Mouse (Mus musculus) megakaryocyte progenitor cell, adult 5-6 weeks (primary cell): ENCODE measurements around the gene Meis2. TPM values are rescaled to one million over a fixed set of nuclear protein-coding genes. Genes with fewer than 3 reads are reported as not detected.

Experiments
- ATAC-seq: replicated peaks from 2 replicates; pipeline ENCODE4 v1.8.0; 2016; ENCODE audit warnings: mild to moderate bottlenecking, moderate TSS enrichment, inconsistent platforms; ENCODE audit not compliant: poor library complexity
- total RNA-seq, 2 experiments: library from RNA; stranded (forward) in 1 of 2; stranded (reverse) in 1 of 2; fragments of 157-497, 149-512 nt in 1 of 2; fragments of 200-1000 nt in 1 of 2; gene quantifications; 2 replicates each; pipeline versions ENCODE4 v1.2.3 to v1.2.4; 2015 to 2017

Gene Meis2
- total RNA-seq, 2 experiments from 2014 or later = not detected

DNA sequence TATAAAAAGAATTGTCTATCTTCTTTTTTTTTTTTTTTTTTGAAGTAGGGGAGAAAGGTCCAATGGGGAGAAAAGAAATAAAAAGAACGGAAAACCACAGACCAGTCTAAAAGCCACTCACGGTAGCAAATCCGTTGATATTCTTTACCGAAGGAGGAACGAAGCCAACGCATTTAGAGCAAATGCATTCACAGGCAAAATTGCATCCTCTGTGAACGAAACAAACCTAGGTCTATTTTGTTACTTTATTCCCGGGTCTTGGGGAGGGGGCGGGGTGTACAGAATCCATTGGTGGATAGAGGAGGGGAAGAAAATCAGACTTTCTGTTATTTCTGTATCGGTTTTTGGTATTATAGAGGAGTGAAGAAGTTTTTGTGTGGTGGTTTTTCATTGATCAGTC, 206.7 kb downstream of the Meis2 start:
- ATAC-seq = no peak

DNA sequence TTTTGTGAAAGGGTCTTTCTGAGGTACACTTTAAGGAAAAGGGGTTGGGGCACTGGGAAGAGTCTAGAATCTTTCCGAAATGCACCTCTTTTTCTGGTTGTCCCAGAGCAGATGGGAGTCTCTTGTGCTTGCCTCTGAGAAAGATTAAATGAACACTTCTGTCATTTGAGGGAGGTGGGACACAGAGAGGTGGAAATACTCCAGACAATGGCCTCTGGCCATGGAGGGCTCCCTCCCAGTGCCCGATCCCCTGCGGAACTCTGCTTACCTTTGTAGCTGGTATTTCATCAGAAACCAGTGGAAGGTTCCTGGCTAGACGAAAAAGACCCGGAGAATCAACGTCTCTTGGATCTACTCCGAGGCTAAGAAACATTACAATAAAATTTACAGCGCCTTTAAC, 207.4 kb downstream of the Meis2 start:
- no peak for ATAC-seq

DNA sequence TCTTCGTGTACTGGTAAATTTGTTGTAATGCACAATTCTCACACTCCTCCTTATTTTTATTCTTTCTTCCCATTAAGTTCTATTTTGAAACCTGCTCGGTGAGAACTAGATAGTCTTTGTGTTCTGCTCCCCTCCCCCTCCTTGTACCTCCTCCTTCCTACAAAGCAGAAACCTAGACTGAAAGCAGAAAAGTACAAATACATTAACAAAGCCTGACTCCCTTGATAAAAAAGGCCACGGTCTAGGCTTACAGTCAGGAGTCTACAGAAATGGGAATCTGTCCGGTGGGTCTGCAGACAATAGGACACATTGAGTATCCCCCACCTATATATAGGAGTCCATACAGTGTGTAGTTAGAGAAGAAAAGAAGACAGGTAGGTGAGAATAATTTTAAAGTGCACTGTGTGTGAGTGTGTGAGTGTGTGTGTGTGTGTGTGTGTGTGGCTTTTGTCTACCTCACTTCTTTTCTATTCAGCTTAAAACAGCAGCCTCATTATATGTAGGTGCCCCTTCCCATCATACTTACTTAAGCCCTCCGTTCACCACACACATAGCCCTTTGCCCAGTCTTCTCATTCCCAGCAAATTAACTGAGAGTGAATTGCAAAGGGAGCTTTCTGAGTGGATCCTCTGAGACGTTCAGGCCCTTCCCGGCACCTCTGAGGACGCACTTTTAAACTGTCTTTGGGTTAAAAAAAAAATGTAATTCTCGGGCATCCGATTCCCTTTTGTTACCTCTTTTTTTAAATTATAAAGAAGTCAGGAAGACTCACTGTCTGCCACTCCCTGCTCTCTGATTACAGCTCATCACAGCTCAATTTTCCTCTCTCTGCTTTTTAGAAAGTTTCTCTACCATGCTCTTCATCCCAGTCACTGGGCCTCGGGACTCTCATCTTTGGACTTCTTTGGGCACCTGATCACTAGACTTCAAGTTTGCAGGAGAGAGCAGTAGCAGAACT, 208.2 kb downstream of the Meis2 start:
- ATAC-seq = no peak

DNA sequence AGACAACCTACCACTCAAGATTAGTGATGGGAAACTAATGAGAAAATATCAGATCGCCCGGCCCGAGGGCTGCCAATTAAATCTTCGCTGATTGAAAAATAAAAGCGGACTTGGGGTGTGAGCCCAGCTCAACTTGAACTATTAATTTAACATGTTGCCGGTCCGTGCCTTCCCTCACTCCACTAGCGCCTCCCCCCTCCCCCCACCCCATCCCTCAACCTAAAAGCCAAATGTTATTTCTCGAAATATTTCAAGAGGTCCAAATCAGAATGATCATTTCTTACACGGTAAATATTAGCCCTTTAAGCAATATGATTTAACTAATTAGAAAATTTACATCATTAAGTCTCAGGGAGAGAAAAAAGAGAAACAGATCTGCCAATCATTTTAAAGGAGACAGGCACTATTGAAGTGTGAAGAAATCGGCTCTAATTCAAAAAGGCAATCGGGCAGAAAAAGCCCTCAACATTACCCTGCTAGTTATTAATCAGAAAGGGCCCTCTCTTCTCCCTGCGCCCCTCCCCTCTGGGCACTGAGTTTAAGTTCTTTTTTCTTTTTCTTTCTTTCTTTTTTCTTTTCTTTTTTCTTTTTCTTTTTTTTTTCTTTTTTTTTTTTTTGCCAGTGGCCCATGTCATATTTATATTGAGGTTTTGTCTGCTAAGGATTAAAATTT, 209.1 kb downstream of the Meis2 start:
- no peak for ATAC-seq

DNA sequence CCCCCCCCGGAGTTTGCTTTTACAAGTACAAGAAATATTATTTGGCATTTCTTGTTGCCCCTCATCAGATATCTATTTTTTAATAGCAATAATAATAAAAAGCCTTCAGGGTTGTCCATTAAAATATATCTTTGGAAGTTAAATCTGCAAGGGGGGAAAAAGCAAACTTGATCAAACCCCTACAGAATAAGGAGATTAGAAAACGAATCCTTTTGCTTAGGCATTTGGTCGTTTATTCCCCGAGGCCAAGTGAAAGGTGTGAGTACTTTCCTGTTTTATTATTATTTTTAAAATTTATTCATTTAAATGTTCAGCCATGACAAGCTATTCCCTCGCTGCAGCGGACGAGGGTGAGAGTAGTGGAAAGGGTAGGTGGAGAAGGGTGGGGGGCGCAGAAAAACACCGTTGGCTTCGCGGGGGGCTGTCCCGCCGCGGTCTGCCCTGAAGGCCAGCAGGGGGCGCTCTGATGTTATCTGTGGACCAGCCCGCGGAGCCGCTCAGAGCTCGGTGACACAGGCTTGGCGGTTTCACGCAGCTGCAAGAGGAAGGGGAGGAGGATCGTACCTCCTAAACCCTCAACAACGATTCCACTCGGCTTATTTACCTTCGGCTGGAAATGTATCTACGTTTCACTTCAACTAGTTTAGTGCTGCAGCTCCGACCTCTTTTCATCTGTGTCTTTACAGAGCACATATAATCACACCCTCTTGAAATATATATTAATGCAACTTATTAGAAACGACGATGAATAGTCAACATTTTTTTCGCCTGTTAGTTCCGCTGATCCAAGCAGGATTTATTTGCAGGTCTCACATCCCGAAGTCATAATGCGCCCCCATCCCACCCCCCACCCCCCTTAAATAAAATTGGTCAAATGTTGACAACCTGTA, 209.9 kb downstream of the Meis2 start:
- peak; percentile 89 for ATAC-seq

DNA sequence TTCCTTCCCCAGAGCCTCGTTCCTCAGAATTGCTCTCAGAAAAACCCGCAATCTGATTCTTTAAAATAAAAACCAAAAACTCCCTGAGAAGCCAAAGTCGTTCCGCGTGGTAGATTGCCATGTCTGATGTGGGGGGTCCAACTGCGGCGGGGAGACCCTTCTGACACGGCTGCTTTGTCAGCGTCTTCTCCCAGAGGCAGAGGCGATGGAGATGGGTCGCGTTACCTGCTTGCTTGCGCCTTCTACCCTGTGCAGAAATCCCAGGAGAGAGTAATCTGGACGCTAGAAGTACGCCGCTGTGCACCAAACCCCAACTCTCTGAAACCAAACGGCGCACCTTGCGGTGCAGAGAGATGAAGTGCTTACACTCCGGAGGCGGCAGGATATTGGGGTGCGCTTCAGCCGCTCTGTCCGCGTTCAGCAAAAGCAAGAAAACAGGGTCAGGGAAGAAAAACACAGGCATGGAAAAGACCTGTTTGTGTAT, 210.8 kb downstream of the Meis2 start:
- ATAC-seq = no peak

DNA sequence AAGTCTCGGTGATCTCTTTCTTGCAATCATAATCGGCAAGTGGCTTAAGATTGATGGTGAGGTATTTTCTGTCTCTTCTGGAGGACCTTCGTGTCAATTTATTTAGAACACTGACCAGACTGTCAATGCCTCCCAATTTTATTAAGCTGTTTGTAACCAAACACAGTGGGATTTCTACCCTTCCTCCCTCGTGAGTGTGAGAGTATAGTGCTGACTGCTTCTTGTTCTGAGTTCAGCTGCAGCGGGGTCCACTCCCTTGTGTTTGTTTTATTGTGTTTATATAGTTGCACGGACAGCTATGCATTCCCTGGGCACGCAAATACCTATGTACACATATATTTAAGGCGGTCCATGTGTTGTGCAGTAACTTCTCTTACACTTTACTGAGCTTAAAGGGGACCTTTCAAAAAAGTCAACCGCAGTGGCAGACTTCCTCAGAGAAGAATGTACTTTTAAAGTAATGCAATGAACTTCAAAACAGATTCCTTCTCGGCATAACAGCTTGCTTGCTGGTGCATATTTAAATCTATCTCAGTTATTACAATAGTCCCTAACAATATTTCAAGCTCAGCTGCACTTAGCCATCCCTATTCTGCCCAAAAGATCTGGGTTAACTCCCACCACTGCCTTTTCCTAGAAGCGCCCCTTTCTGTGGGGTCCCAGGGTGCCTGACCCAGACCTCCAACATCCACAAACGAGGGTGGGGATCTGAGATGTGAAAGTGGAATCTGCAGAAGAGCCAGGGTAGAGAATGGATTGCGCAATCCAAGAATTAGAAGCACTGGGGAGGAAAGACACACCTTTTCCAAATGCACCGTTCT, 211.4 kb downstream of the Meis2 start:
- no peak for ATAC-seq

DNA sequence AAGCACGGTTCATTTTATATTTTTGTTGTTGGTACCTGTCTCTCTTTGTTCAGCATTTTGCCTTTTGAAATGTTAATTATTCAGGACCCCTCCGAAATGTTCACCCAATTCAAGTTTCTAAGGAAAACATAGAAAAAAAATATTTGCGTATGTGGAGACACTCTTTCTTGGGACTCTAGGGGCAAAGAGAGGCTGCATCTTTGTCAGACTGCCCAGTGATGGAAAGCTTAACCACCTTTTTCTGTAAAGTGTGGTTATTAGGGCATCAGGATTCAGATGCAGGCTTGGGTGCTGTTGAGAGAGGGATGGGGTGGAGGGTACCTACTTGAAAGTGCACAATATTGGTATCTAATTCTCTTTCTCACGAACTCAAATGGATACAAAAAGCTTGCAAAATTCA, 212.4 kb downstream of the Meis2 start:
- no peak for ATAC-seq

DNA sequence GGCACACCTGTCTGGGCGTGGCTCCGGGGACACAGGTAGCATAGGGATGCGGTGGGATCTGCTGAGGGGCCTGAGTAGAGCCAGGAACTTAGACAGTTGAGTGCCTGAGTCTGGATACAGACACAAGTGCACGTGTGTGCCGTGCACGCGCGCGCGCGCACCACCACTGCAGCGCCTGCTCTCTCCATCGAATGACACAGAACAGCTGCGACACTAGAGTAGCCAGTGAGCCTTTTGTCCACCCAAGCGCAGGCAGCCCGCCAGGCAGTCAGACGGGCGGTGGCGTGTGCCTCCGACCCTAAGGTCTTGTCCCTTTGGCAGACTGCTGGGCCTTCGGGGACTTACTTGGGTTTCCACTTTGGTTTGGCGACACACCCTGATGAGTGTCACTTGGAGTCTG, 213.0 kb downstream of the Meis2 start:
- ATAC-seq = no peak

DNA sequence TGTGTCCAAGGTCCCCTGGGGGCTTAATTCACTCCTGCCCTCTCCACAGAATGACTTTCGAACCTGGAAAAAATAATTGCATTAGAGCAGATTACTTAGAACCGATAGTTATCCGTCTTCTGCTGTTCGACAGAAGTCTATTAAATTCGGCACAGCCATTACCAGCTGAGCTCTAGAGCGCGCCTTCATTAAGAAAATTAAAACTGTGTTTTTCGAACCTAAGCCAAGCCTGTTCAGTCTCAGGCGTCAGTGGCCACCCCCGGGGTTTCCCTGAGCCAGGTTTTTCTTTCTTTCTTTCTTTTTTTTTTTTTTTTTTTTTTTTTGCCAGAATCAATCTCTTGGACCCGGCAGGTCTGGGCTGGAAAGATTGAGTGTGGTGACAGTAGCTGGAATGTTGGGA, 213.5 kb downstream of the Meis2 start:
- ATAC-seq = no peak

DNA sequence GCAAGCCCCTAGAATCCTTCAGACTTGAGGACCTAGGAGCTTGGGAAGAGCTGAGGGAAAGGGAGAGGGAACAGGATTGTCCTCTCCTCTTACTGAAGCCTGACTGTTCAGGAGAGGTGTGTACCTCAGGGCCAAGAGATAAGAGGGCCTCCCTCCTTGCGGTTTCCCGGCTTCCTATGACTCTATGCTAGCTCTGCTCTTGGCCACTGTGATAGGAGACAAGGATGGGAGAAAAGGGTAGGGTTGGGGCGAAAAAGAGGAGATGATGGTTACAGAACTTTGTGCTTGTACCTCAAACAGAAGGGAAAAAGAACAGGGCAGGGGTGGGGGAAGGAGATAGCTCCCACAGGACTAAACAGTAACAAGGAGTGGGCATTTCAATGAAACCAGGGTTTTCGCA, 214.7 kb downstream of the Meis2 start:
- ATAC-seq = no peak

DNA sequence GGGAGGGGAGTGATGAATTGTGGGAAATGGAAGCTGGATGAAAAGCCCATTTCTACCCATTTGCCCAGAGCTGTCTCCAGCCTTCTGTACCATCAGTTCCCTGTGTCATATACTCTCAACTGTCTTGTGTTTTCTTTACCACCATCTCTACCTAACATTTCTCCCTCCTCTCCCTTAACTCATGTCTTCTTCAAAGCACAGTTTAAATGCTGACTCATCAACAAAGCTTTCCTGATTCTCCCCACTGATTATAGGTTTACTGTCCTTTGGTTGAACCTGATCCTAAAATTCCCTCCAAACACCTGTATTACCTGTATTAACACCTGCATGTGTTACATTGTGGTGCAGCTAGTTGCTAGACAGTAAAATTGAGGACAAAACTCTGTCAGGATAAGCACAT, 222.8 kb downstream of the Meis2 start:
- ATAC-seq = no peak

DNA sequence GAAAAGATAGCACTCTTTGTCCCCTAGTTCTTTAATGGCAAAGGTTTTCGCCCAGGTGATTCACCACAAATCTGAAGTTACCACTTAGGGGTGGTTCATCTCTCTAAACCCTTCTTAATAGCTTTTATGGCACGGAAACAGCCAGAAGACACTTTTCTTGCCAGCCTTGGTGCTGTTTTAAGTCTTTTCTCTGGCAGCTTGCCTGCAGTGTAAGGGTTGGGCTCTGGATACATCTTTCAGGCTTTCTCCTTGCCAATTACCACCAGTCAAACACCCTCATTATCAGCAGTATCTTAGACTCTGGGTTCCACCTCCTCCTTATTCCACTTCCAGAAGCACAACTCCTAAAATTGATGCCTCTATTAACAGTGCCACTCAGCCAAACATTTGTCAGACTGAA, 229.6 kb downstream of the Meis2 start:
- ATAC-seq = no peak

DNA sequence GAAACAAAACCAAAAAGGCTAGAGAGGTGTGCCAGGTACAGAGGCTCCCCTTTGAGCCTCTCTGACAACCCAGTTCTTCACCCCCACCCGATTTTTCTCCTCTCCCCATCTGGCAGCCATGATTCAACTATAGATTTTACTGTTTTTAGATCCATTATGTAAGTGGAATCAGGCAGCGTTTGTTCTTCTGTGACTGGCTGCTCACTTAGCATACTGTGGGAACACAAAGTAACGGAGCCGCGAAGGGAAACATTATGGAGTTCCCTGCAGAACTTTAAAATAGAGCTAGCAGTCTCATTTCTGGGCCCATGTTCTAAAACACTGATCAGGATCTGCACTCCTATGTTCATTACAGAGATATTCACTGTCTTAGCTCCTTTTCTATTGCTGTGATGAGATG, 243.3 kb downstream of the Meis2 start:
- ATAC-seq = no peak

DNA sequence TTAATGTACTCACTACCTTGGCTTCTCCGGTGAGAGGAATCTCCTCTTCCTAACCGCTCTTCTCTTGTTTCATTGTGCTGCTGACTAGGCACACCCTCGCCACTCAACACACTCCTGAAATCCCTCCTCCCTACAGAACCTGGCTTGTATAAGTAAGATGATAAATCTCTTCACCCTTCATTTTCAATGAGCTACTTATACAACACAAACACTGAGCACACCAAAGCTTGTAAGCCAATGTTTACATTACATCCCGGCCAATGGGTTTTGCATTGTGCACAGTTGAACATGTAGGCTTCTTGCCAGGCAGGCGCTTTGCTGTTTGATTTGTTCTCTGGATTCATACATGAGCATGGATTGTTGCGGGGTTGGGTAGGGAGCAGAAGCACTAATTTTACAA, 247.7 kb downstream of the Meis2 start:
- no peak for ATAC-seq

DNA sequence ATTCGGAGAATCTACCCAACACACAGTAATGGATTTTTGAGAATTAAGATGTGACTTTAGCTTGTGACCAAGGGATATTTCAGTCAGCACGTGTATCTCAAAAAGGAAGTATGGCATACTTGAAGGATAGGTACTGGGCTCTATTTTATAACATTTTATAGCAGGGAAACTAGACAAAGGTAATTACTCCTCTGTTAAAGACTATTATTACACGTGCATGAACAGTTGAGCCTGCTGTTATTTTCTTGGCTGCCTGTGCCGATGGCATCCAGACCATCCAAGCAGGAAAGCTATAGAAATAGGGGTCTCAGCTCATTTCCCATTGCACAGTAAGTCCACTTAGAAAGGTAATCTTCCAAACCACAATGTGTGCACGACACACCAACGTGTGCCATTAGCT, 251.9 kb downstream of the Meis2 start:
- no peak for ATAC-seq

DNA sequence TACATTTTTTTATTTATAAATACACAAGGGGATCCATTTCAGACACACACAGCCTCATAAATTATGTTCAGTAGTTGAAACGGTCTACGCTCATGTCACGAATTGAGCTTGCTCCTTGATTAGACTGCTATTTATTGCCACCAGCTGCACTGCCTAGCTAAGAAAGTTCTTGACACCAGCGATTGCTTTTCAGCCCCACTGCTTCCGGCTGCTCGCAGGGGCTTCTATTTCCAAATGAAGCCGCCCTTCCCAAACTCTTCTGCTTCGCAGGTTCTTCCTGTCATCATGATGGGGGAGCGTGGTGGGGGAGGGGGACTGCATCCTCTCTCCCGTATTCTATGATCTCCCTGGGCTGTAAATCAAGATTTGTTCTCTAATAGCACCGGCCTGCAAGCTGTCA, 252.3 kb downstream of the Meis2 start:
- ATAC-seq = no peak
